Mouse (Mus musculus) kidney, adult 2 months (tissue): ENCODE measurements around the gene 4930470P17Rik.

Experiments
- CTCF ChIP-seq: fragments of 200-500 bp; conservative IDR thresholded peaks from 2 replicates; pipeline ENCODE4 v1.5.1; 2011; ENCODE audit warnings: low read depth, mild to moderate bottlenecking, control low read depth, low read length, moderate library complexity, mixed read lengths; ENCODE audit not compliant: insufficient read depth, insufficient read length
- POLR2A ChIP-seq: fragments of 200-500 bp; IDR thresholded peaks from one replicate; pipeline ENCODE4 v1.6.1; 2011; ENCODE audit warnings: low read depth, low read length, control low read depth

- TF ChIP-seq POLR2A (no peak), CTCF (no peak)
These were observed 71.6 kb downstream of the 4930470P17Rik start for GRCm38 (mm10) chr2:170530256-170530655.
